Mouse (Mus musculus) layer of hippocampus, adult 9-10 months (tissue): ENCODE data around the gene Tomm6.
A peak's percentile ranks its signal among the peaks of the same experiment; 100 is the strongest.

ENCODE experiments used
- DNase-seq: peaks from one replicate; pipeline ENCODE4 v3.0.0; 2022; ENCODE audit warnings: low spot score

Tomm6 gene

GRCm38 (mm10) chr17:47688344-47688607 is at the start of gene Tomm6:
TSS of gene Tomm6 (minus strand) at chr17:47688386.
- no peak for DNase-seq

GRCm38 (mm10) chr17:47737271-47738065 is 49.3 kb upstream of the Tomm6 start:
- no peak for DNase-seq

GRCm38 (mm10) chr17:47736856-47737255 is 48.7 kb upstream of the Tomm6 start, which contains the start of gene Tfeb:
TSS of gene Tfeb (plus strand) at chr17:47737030.
- DNase-seq, result peak; percentile 91

DNA sequence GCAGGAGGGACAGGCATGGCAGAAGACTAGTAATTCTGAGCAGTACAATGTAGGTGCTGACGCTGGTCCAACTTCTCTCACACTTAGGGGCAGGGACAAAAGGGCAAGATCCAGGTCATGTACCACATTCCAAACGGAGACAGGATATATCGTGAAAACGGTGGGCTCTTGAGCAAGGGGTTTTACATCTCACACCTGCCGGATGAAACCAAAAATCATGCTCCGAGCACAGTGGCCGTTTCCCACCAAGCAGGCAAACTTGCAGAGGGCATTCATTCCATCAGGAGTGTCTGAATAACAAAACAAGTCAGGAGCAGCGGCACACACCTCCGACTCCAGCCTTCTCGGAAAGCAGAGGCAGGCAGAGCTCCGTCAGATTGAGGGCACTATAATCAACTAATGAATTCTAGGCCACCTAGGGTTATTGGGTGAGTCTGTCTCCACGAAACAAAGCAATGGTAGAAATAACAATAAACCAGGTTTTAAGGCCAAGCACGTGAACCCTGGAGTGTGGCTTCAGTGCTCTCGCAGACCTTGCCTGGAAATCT is 47.4 kb upstream of the Tomm6 start:
- DNase-seq, result no peak

DNA sequence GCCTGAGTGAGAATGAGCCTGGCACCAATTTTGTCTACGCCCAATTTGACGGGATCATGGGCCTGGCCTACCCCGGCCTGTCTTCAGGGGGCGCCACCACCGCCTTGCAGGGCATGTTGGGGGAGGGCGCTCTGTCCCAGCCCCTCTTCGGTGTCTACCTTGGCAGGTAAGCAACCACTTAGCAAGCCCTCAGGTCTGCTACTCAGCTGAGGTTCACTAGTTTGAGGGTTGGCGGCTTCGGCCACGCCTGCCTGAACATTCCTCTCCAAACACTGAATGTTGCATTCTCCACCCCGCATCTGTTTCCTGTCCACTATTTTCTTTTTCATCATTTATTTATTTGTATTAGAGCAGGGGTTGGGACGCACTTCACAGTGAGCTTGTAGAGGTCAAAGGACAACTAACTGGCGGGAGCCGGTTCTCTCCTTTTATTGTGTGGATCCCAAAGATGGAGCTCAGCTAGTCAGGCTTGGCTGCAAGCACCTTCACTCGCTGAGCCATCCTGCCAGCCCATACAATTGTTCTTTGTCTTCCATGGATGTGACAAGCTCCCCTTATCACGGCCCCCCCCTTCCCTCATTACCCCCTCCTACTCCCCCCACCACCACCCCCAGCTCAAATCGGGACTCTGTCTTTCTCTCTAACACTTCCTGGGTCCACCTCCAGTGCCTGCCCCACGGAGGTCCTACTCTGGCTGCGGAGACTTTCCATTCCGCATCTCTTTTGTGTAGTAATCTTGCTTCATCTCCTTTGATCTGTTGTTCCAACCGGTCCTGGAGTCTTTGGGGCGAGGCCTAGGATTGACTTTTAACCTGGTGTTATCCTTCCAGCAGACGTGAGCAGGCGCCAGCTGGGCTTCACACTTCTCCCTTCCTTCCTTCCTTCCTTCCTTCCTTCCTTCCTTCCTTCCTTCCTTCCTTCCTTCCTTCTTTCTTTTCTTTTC is 42.7 kb upstream of the Tomm6 start:
- DNase-seq, result no peak

DNA sequence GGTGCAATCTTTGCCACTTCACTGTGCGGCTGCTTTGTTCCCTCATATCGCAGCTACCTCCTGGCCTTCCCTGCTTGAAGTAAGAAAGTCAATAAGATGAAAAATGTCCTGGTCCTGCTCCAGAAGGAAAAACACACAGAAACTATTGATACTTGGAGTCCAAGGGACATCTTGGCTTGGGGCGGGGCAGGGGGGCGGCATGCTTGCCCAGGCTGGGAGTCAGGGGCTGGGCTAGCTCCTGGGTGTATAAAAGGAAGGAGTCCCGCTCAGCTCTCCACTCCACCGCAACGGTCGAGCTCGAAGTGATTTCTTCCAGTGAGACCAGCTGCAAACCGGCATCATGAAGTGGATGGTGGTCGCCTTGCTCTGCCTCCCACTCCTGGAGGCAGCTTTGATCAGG is 38.4 kb upstream of the Tomm6 start, which contains the start of gene Pgc:
Gene Pgc (plus strand): TSS at position 277 of the 400 bp plus-strand sequence.
- no peak for DNase-seq

DNA sequence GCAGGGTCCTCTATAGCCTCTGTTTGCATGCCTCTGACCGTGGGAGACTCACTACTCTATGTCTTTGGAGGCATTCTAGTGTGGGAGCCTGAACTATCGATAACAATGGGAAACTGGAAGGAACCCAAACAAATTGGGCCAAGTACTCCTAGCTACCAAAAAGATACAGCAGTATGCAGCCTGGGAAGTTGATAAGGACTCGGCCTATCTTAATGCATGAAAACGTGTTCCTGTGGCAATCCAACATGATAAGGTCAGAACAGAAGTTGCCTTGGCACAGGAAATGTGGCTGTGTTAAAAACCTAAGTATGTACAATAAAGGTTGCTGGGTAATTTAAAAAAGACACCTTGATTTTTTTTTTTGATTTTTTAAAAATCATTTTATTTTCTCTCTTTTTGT is 33.0 kb upstream of the Tomm6 start:
- no peak for DNase-seq

GRCm38 (mm10) chr17:47715037-47715436 is 26.9 kb upstream of the Tomm6 start:
- no peak for DNase-seq

DNA sequence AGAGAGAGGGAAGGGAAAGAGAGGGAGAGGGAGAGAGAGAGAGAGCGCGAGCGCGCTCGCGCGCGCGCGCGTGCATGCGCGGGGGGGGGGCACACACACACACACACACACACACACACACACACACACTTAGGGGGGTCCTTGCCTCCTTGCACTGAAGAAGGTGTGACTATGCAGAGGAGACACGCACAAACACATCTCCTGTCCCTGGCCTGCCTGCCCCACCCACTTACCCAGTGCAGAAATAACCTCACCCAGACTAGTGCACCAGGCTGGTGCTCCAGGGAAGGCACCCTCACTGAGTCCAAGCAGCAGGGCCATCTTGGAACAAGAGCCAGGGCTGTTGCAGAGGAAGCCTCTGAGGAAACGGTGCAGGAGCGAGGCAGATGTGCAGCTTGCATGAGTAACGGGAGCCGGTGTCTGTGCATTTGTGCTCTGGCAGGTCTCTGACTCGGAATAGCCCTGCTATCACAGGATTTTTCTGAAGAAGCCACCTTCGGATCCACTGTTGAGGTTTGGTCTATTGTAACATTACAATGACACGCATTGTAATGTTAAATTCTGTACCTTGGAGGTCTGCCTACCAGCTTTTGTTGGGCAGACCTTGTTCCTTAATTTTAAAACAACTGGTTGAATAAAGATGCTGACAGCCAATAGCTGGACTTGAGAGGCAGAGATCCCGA is 24.8 kb upstream of the Tomm6 start:
- no peak for DNase-seq

GRCm38 (mm10) chr17:47711883-47712282 is 23.7 kb upstream of the Tomm6 start:
- DNase-seq, result no peak

GRCm38 (mm10) chr17:47710036-47710435 is 21.9 kb upstream of the Tomm6 start:
- no peak for DNase-seq

- DNase-seq, result no peak
Observed at GRCm38 (mm10) chr17:47708972-47709371, 20.8 kb upstream of the Tomm6 start.

DNA sequence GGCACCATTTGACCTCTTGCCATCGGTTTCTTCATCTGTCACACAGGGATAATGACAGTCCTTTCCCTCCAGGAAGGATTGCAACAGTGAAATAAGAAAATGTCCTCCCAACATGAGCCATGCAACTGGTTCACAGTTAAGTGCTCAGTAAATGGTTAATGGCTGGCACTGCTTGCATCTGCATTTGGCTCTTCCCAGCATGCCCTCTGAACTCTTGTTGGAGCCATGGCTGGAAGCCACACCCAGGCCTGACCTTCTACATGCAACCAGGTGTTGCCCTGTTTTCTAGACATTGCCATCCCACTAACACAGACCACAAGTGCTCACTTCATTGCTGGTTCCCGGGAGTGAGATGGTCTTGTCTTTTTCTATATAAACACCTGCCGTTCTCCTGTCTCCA is 19.8 kb upstream of the Tomm6 start:
- no peak for DNase-seq

- DNase-seq, result no peak
Observed at GRCm38 (mm10) chr17:47706196-47706595, 18.0 kb upstream of the Tomm6 start.

DNA sequence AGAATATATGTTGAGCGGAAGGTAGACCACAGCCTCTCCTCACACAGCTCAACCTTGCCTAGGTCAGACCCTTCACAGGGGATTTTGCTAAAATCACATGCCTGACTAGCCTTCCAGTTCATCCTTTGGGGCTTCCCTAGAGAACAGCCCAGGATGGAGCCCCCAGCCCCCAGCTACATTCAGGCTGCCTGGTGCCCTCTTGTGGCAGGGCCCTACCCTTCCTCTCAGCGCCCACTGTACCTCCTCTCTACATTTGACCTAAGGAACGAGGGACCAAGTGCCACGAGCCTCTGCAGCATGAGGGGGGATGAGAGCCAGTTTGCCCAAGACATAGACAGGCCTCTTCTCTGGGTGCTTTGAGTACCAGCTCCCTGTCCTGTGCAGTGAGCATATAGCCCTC is 16.5 kb upstream of the Tomm6 start:
- DNase-seq, result no peak

DNA sequence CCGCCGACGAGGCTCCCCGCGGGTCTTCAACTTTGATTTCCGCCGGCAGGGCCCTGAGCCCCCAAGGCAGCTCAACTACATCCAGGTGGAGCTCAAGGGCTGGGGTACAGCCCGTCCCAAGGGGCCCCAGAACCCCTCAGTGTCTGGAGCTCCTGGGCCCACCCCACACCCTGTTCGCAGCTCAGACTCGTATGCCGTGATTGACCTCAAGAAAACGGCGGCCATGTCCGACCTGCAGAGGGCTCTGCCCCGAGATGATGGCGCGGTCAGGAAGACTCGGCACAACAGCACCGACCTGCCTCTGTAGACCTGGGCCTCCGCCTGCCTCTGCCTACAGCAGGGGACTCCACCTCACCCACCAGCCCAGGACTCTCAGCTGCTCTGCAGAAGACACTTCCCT is 15.4 kb upstream of the Tomm6 start:
- DNase-seq, result no peak

DNA sequence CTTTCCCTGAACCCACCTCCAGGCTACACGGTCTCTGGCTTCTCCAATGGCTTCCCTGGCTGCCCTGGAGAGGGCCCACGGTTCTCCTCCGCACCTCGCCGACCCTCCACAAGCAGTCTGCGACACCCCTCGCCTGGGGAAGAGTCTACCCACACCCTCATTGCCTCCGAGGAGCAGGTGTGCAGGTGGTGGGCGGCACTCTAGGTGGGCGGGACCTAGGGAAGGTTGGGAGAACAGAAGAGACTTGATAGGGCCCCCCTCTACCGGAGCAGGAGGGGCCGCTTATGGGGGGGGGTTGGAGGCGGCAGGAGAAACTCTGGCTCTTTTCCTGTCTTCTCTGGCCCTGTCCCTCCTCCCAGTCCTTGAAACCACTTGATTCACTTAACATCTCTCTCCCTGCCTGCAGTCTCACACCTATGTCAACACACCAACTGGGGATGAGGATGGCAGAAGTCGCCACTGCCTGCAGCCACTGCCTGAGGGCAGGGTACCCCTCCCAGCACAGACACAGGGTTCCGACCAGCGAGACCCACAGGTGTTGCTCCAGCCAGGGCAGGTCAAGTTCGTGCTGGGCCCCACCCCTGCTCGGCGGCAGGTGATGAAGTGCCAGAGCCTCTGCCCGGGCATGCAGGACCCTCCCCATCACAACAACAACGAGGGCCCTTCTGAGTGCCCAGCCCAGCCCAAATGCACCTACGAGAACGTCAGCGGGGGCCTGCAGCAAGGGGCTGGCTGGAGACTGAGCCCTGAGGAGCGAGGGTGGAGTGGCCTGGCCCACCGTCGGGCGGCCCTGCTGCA is 14.6 kb upstream of the Tomm6 start:
- DNase-seq, result no peak

GRCm38 (mm10) chr17:47701793-47702192 is 13.6 kb upstream of the Tomm6 start:
- no peak for DNase-seq

DNA sequence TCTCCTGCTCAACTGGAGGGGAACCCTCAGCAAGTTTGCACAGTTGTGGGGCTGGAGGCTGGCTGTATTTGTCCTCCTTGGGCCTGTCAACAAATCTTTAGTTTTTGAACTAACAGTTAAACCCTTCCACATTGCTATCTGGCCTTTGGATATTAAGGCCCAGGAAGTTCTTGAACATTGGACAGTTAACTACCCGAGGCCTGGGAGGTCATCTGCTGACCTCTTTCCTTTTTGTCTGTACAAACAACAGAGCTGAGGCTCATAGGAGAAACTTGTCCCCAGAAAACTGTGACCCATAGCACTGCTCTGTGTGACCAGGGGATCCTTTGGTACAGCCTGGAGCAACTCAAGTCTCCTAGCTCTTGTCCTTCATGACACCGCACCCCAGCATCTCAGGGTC is 10.9 kb upstream of the Tomm6 start:
- no peak for DNase-seq

DNA sequence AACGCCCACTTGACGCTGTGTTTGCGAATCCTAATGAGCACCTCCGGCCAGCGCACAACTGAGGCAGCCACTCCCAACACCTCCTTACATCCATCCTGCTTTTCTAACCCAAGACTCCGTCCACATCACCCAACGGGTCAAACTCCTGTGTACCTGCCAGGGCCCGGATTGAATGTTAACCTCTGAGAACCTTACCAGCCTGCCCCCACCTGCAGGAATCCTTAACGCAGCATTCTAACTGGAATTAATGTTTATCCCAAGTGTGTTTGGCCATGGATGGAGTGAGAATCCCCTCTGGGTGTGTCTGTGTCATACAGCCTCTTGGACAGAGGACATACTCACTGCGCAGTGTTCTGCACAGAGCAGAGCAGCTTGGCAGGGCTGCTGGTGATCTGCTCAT is 10.0 kb upstream of the Tomm6 start:
- no peak for DNase-seq

DNA sequence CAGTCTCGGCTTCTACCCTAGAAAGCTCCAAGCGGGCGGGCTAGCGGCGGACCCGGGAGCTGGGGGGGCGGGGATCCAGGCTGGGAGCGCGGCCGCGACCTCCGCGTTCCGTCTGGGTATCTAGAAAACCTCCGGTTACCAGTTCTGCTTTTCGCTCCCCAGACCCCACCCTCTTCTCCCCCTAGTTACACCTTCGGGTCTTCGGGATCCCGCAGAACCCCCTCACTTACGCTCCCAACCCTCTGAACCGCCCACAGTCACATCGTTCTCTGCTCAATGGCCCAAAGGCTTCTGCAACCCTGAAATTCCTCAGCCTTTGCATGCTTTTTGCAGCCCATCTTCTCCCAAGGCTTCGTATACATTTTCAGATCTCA is 7.1 kb upstream of the Tomm6 start:
- no peak for DNase-seq
